Mouse (Mus musculus): Measurements from ENCODE around the gene Gars. TPM values are rescaled to one million over a fixed set of nuclear protein-coding genes. Genes with fewer than 3 reads are reported as not detected.

Gars gene
- polyA plus RNA-seq, 1 experiment, result 459 TPM

- no peak for TF ChIP-seq USF1 (IDR thresholded peaks at IDR 0.05; ENCODE audit: low read depth)
- no peak overlapping the region for H3ac ChIP-seq (ENCODE audit: control insufficient read depth, insufficient read length)
- no peak overlapping the region for H3K4me3 ChIP-seq
- H3K4me2 ChIP-seq (ENCODE audit: low read depth), result no peak overlapping the region
- H3K79me2 ChIP-seq (ENCODE audit: control insufficient read depth, insufficient read depth), result no peaks in the 10 kb centered on the region
- no peaks in the 10 kb centered on the region for H3K36me3 ChIP-seq (ENCODE audit: control insufficient read depth, insufficient read depth)
- peaks cover 38% of the 10 kb centered on the region for H3K27me3 ChIP-seq (ENCODE audit: control insufficient read depth, insufficient read depth, insufficient read length)
Measured at GRCm38 (mm10) chr6:55090639-55091038, 52.8 kb downstream of the Gars start.

GRCm38 (mm10) chr6:55091396-55091795, 53.6 kb downstream of the Gars start:
- H3K79me2 ChIP-seq (ENCODE audit: control insufficient read depth, insufficient read depth), result no peaks in the 10 kb centered on the region
- H3ac ChIP-seq (ENCODE audit: control insufficient read depth, insufficient read length), result no peak overlapping the region
- H3K4me3 ChIP-seq, result no peak overlapping the region
- no peaks in the 10 kb centered on the region for H3K36me3 ChIP-seq (ENCODE audit: control insufficient read depth, insufficient read depth)
- no peak for TF ChIP-seq POLR2A (IDR thresholded peaks at IDR 0.05; ENCODE audit: insufficient read length, low read depth)
- peaks cover 43% of the 10 kb centered on the region for H3K27me3 ChIP-seq (ENCODE audit: control insufficient read depth, insufficient read depth, insufficient read length)
- H3K4me2 ChIP-seq (ENCODE audit: low read depth), result no peak overlapping the region

DNA sequence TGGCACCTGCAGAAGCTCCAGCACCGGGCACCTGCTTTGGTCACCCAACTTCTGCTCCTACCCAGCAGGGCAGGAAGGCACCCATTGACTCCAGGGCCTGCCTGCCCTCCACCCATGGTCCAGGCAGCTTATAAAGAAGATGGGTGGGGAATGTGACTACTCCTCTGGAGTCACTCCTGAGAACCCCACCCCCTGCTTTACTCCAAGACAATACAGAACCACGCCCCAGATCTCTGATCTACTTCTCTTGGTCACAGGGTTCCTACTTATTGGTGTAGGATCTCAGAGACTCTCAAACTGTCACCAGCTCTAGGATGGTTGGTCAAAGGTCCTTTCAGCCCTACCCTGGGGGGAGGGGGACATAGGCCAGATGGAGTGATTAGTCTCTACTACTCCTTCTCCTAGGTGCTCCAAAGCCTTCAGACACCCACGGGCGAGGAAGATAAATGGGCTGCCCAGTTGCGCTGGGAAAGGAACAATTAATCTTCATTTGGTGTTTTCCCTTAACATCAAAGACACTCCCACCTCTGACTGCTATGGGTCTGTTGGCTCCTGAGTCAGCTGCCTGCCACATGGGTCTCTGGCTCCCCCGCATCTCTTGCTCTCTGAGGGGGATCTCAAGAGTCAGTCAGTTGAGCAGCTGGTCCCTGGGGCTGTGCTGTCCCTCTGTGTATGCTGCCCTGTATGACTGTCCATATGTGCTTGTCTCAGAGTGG, 55.8 kb downstream of the Gars start:
- peaks cover 39% of the 10 kb centered on the region for H3K27me3 ChIP-seq (ENCODE audit: control insufficient read depth, insufficient read depth, insufficient read length)
- TF ChIP-seq SRF (IDR thresholded peaks at IDR 0.05; ENCODE audit: control insufficient read depth, insufficient read length, low read depth), result no peak
- no peak for TF ChIP-seq TCF12 (IDR thresholded peaks at IDR 0.05; ENCODE audit: insufficient read depth, poor library complexity, severe bottlenecking)
- TF ChIP-seq MAX (IDR thresholded peaks at IDR 0.05; ENCODE audit: low read depth), result no peak
- no peak for TF ChIP-seq REST (IDR thresholded peaks at IDR 0.05; ENCODE audit: insufficient read depth, insufficient read length)
- TF ChIP-seq MYOD1 (IDR thresholded peaks at IDR 0.05; ENCODE audit: control insufficient read depth in 1 of 3, insufficient read length in 2 of 3, low read depth in 2 of 3), result no peak
- no peak for TF ChIP-seq MYOG (IDR thresholded peaks at IDR 0.05; ENCODE audit: control insufficient read depth in 1 of 3, insufficient read depth in 1 of 3, insufficient read length in 2 of 3, low read depth in 2 of 3)
- no peak for TF ChIP-seq E2F4 (IDR thresholded peaks at IDR 0.05; ENCODE audit: insufficient read depth)
- no peak for TF ChIP-seq POLR2AphosphoS2 (IDR thresholded peaks at IDR 0.05; ENCODE audit: insufficient read length, low read depth)
- no peak for TF ChIP-seq TCF3 (IDR thresholded peaks at IDR 0.05; ENCODE audit: insufficient read length, low read depth)
- no peak for TF ChIP-seq CEBPB (IDR thresholded peaks at IDR 0.05; ENCODE audit: insufficient read depth, poor library complexity, severe bottlenecking)
- no peak for TF ChIP-seq POLR2A (IDR thresholded peaks at IDR 0.05; ENCODE audit: insufficient read length, low read depth)
- TF ChIP-seq USF1 (IDR thresholded peaks at IDR 0.05; ENCODE audit: low read depth), result no peak
- H3K4me2 ChIP-seq (ENCODE audit: low read depth), result no peak overlapping the region
- no peaks in the 10 kb centered on the region for H3K79me2 ChIP-seq (ENCODE audit: control insufficient read depth, insufficient read depth)
- no peak overlapping the region for H3ac ChIP-seq (ENCODE audit: control insufficient read depth, insufficient read length)
- H3K4me3 ChIP-seq, result no peak overlapping the region
- H3K36me3 ChIP-seq (ENCODE audit: control insufficient read depth, insufficient read depth), result no peaks in the 10 kb centered on the region

- TF ChIP-seq TCF12 (IDR thresholded peaks at IDR 0.05; ENCODE audit: insufficient read depth, poor library complexity, severe bottlenecking) (no peak), CEBPB (IDR thresholded peaks at IDR 0.05; ENCODE audit: insufficient read depth, poor library complexity, severe bottlenecking) (no peak), TCF3 (IDR thresholded peaks at IDR 0.05; ENCODE audit: insufficient read length, low read depth) (no peak), SRF (IDR thresholded peaks at IDR 0.05; ENCODE audit: control insufficient read depth, insufficient read length, low read depth) (no peak), MYOG (IDR thresholded peaks at IDR 0.05; ENCODE audit: control insufficient read depth in 1 of 3, insufficient read depth in 1 of 3, insufficient read length in 2 of 3, low read depth in 2 of 3) (peak; percentile 66 to 86 (median 77)), MYOD1 (IDR thresholded peaks at IDR 0.05; ENCODE audit: control insufficient read depth in 1 of 3, insufficient read length in 2 of 3, low read depth in 2 of 3) (peak; percentile 14 to 91 (median 81))
- peaks cover 20% of the 10 kb centered on the region for H3K27me3 ChIP-seq (ENCODE audit: control insufficient read depth, insufficient read depth, insufficient read length)
Measured at GRCm38 (mm10) chr6:55098030-55098429, 60.2 kb downstream of the Gars start.

GRCm38 (mm10) chr6:55098603-55099002, 60.8 kb downstream of the Gars start:
- peaks cover 15% of the 10 kb centered on the region for H3K27me3 ChIP-seq (ENCODE audit: control insufficient read depth, insufficient read depth, insufficient read length)
- TF ChIP-seq MYOG (IDR thresholded peaks at IDR 0.05; ENCODE audit: control insufficient read depth in 1 of 3, insufficient read depth in 1 of 3, insufficient read length in 2 of 3, low read depth in 2 of 3) (no peak), MAX (IDR thresholded peaks at IDR 0.05; ENCODE audit: low read depth) (no peak), TCF3 (IDR thresholded peaks at IDR 0.05; ENCODE audit: insufficient read length, low read depth) (no peak), CEBPB (IDR thresholded peaks at IDR 0.05; ENCODE audit: insufficient read depth, poor library complexity, severe bottlenecking) (no peak), USF1 (IDR thresholded peaks at IDR 0.05; ENCODE audit: low read depth) (no peak), TCF12 (IDR thresholded peaks at IDR 0.05; ENCODE audit: insufficient read depth, poor library complexity, severe bottlenecking) (no peak), REST (IDR thresholded peaks at IDR 0.05; ENCODE audit: insufficient read depth, insufficient read length) (no peak), MYOD1 (IDR thresholded peaks at IDR 0.05; ENCODE audit: control insufficient read depth in 1 of 3, insufficient read length in 2 of 3, low read depth in 2 of 3) (no peak), POLR2A (IDR thresholded peaks at IDR 0.05; ENCODE audit: insufficient read length, low read depth) (no peak), SRF (IDR thresholded peaks at IDR 0.05; ENCODE audit: control insufficient read depth, insufficient read length, low read depth) (no peak)
- no peaks in the 10 kb centered on the region for H3K36me3 ChIP-seq (ENCODE audit: control insufficient read depth, insufficient read depth)
- H3ac ChIP-seq (ENCODE audit: control insufficient read depth, insufficient read length), result no peak overlapping the region
- H3K79me2 ChIP-seq (ENCODE audit: control insufficient read depth, insufficient read depth), result no peaks in the 10 kb centered on the region
- H3K4me3 ChIP-seq, result no peak overlapping the region
- H3K4me2 ChIP-seq (ENCODE audit: low read depth), result no peak overlapping the region

More at GRCm38 (mm10) chr6:55098030-55098429, 60.2 kb downstream of the Gars start:
- no peaks in the 10 kb centered on the region for H3K79me2 ChIP-seq (ENCODE audit: control insufficient read depth, insufficient read depth)
- no peaks in the 10 kb centered on the region for H3K36me3 ChIP-seq (ENCODE audit: control insufficient read depth, insufficient read depth)
- no peak overlapping the region for H3ac ChIP-seq (ENCODE audit: control insufficient read depth, insufficient read length)
- H3K4me2 ChIP-seq (ENCODE audit: low read depth), result peak overlapping the region; percentile 9
- H3K4me3 ChIP-seq, result no peak overlapping the region
